Comparison of ENCODE assay signal across 8 mouse cellular contexts in genomic region chr3:108855371-108855770, GRCm38 (mm10). TPM values are rescaled to one million over a fixed set of nuclear protein-coding genes. Genes with fewer than 3 reads are reported as not detected.
DNase-seq lines count a peak whose midpoint lies in the region; ATAC-seq and TF ChIP-seq lines count a peak whose summit lies in the region.

No protein-coding gene starts in this region.

- no peaks in the 10 kb centered on the region for H3K27me3 ChIP-seq in testis, adult 2 months (ENCODE audit: control insufficient read depth, insufficient read depth, low read length)
- H3K27me3 ChIP-seq in embryonic facial prominence, embryonic 13.5 days = no peaks in the 10 kb centered on the region
- no peaks in the 10 kb centered on the region for H3K27me3 ChIP-seq in heart, embryonic 11.5 days (ENCODE audit: control insufficient read depth, insufficient read depth, low read length)

- peaks cover 14% of the 10 kb centered on the region for H3K4me1 ChIP-seq in testis, adult 2 months (ENCODE audit: control insufficient read depth, insufficient read depth, low read length)
- H3K4me1 ChIP-seq in embryonic facial prominence, embryonic 13.5 days = peaks cover 53% of the 10 kb centered on the region
- peaks cover 20% of the 10 kb centered on the region for H3K4me1 ChIP-seq in heart, embryonic 11.5 days (ENCODE audit: control insufficient read depth, insufficient read depth, low read length)

- no peak overlapping the region for H3K9ac ChIP-seq in embryonic facial prominence, embryonic 13.5 days
- no peak overlapping the region for H3K9ac ChIP-seq in heart, embryonic 11.5 days (ENCODE audit: low read depth, low read length)

- no peak overlapping the region for H3K4me2 ChIP-seq in embryonic facial prominence, embryonic 13.5 days
- no peak overlapping the region for H3K4me2 ChIP-seq in heart, embryonic 11.5 days

- no peak for TF ChIP-seq POLR2A in testis, adult 2 months (IDR thresholded peaks at IDR 0.05; ENCODE audit: control insufficient read depth, low read depth, low read length)

- no peak for ATAC-seq in embryonic facial prominence, embryonic 13.5 days (ENCODE audit: insufficient number of reproducible peaks, insufficient read depth, low FRiP score, low TSS enrichment, low read depth)
- no peak for ATAC-seq in heart, embryonic 11.5 days (replicated peaks; ENCODE audit: insufficient number of reproducible peaks, low FRiP score, low TSS enrichment)
- peak; percentile 75 for ATAC-seq in megakaryocyte progenitor cell, adult 5-6 weeks (replicated peaks; ENCODE audit: poor library complexity)

- H3K36me3 ChIP-seq in testis, adult 2 months (ENCODE audit: control insufficient read depth, insufficient read depth, low read length) = no peaks in the 10 kb centered on the region
- H3K36me3 ChIP-seq in embryonic facial prominence, embryonic 13.5 days = no peaks in the 10 kb centered on the region
- H3K36me3 ChIP-seq in heart, embryonic 11.5 days (ENCODE audit: control insufficient read depth, insufficient read depth, low read length) = no peaks in the 10 kb centered on the region

- TF ChIP-seq CTCF in testis, adult 2 months (IDR thresholded peaks at IDR 0.05; ENCODE audit: control insufficient read depth, insufficient read depth, insufficient replicate concordance, low read depth, low read length) = no peak

- peak overlapping the region; percentile 69 for H3K27ac ChIP-seq in testis, adult 2 months (ENCODE audit: control insufficient read depth, insufficient read depth, low read depth, low read length)
- peak overlapping the region; percentile 60; the same call in 1 of the 2 replicates for H3K27ac ChIP-seq in embryonic facial prominence, embryonic 13.5 days
- peak overlapping the region; percentile 46; the same call in 1 of the 2 replicates for H3K27ac ChIP-seq in heart, embryonic 11.5 days (ENCODE audit: low read depth, low read length)

- 40% methylated on average over 12 of the region's 12 CpGs for WGBS in embryonic facial prominence, embryonic 13.5 days
- 35% methylated on average over 12 of the region's 12 CpGs for whole genome bisulfite sequencing in heart, embryonic 11.5 days (ENCODE audit: insufficient replicate concordance)

- no peaks in the 10 kb centered on the region for H3K9me3 ChIP-seq in embryonic facial prominence, embryonic 13.5 days
- H3K9me3 ChIP-seq in heart, embryonic 11.5 days (replicated peaks; ENCODE audit: control insufficient read depth, low read length) = no peaks in the 10 kb centered on the region

- no peak for DNase-seq in testis, postnatal 14 days (ENCODE audit: low spot score)
- DNase-seq in layer of hippocampus, postnatal 25 days (ENCODE audit: extremely low spot score in 1 of 2, low spot score in 1 of 2) = peak; percentile 46 to 59
- no peak for DNase-seq in kidney, adult 11 months
- no peak for DNase-seq in natural killer cell, adult 2 months (ENCODE audit: low spot score in 2 of 2)

- H3K4me3 ChIP-seq in testis, adult 2 months (ENCODE audit: control insufficient read depth, low read depth, low read length) = peak overlapping the region; percentile 6; the same call in 1 of the 2 replicates
- no peak overlapping the region for H3K4me3 ChIP-seq in embryonic facial prominence, embryonic 13.5 days
- H3K4me3 ChIP-seq in heart, embryonic 11.5 days (ENCODE audit: low read depth, low read length) = no peak overlapping the region

RNA-seq across cellular contexts. Expression of gene Stxbp3, which starts 15.0 kb away (rescaled TPM):
- polyA plus RNA-seq in testis, adult 2 months (2012; rRNA removed) = 3.4 and 4.9 TPM in 2 replicates
- polyA plus RNA-seq in embryonic facial prominence, embryonic 13.5 days (2015; fragmentation: Nextera tagmentation; extraction: Ambion mirVana) = 39.3 and 40.2 TPM in 2 replicates
- 27.8 and 29.2 TPM in 2 replicates for polyA plus RNA-seq in heart, embryonic 11.5 days (2014; fragmentation: Nextera tagmentation; extraction: Ambion mirVana)
- total RNA-seq in layer of hippocampus, postnatal 25 days (2021) = 10 to 100 TPM; 24.3 to 26.4 TPM
- total RNA-seq in megakaryocyte progenitor cell, adult 5-6 weeks (2015) = 28.8 and 36.7 TPM in 2 replicates
- 18.0 and 26.9 TPM in 2 replicates for total RNA-seq in megakaryocyte progenitor cell, adult 5-6 weeks (2017)

RNA-seq across cellular contexts. Expression of gene Fndc7, which starts 34.4 kb away (rescaled TPM):
- polyA plus RNA-seq in testis, adult 2 months (2012; rRNA removed) = 0.46 and 0.53 TPM in 2 replicates
- polyA plus RNA-seq in embryonic facial prominence, embryonic 13.5 days (2015; fragmentation: Nextera tagmentation; extraction: Ambion mirVana) = 0.18 and 0.23 TPM in 2 replicates
- not detected in 2 replicates for polyA plus RNA-seq in heart, embryonic 11.5 days (2014; fragmentation: Nextera tagmentation; extraction: Ambion mirVana)
- under 1 TPM in 1 of 2 experiments, not detected in 1; 0.23 TPM for total RNA-seq in layer of hippocampus, postnatal 25 days (2021)
- total RNA-seq in megakaryocyte progenitor cell, adult 5-6 weeks (2015) = 0.07 TPM in 1 of 2 replicates, not detected in the other
- 0.25 TPM in 1 of 2 replicates, not detected in the other for total RNA-seq in megakaryocyte progenitor cell, adult 5-6 weeks (2017)

RNA-seq across cellular contexts. Expression of gene Prpf38b, which starts 56.2 kb away (rescaled TPM):
- 23.3 and 23.6 TPM in 2 replicates for polyA plus RNA-seq in testis, adult 2 months (2012; rRNA removed)
- polyA plus RNA-seq in embryonic facial prominence, embryonic 13.5 days (2015; fragmentation: Nextera tagmentation; extraction: Ambion mirVana) = 95.3 and 111 TPM in 2 replicates
- polyA plus RNA-seq in heart, embryonic 11.5 days (2014; fragmentation: Nextera tagmentation; extraction: Ambion mirVana) = 53.8 and 56.4 TPM in 2 replicates
- 10 to 100 TPM; 36.4 to 50.8 TPM for total RNA-seq in layer of hippocampus, postnatal 25 days (2021)
- 138 and 148 TPM in 2 replicates for total RNA-seq in megakaryocyte progenitor cell, adult 5-6 weeks (2015)
- 235 and 313 TPM in 2 replicates for total RNA-seq in megakaryocyte progenitor cell, adult 5-6 weeks (2017)

Comparison
In these comparisons a context has a peak if more than half of its experiments do, and no peak if none do; other contexts are left out.
1. DNase-seq: peak in layer of hippocampus, postnatal 25 days (2 of 2); none in testis, postnatal 14 days (single experiment), kidney, adult 11 months (single experiment) and natural killer cell, adult 2 months (0 of 2).
2. Peak in every context shown above with its lines, with median percentiles within 50 percentile points of each other: H3K27ac ChIP-seq.